Mouse (Mus musculus): ENCODE results near the gene Pgf. TPM values are rescaled to one million over a fixed set of nuclear protein-coding genes. Genes with fewer than 3 reads are reported as not detected.

Pgf gene
- polyA plus RNA-seq, 1 experiment from 2014 or later = 16.9 TPM

GRCm38 (mm10) chr12:85176846-85177523 is 605 bp downstream of the Pgf start:
- Histone ChIP-seq H3K9ac (replicated peaks; ENCODE audit: low read length) (peak overlapping the region; percentile 42), H3K4me2 (replicated peaks; ENCODE audit: low read depth, low read length) (peak overlapping the region; percentile 53), H3K4me3 (ENCODE audit: low read length) (peak overlapping the region; percentile 38), H3K36me3 (ENCODE audit: insufficient read depth, low read length) (no peaks in the 10 kb centered on the region), H3K27me3 (ENCODE audit: insufficient read depth, low read length) (no peaks in the 10 kb centered on the region), H3K9me3 (ENCODE audit: low read length) (no peaks in the 10 kb centered on the region), H3K4me1 (ENCODE audit: insufficient read depth, low read length) (peaks cover 37% of the 10 kb centered on the region), H3K27ac (ENCODE audit: low read length) (peak overlapping the region; percentile 8; the same call in 1 of the 2 replicates)
- WGBS = 2% methylated on average over 32 of the region's 32 CpGs
- ATAC-seq (ENCODE audit: low FRiP score, low TSS enrichment) = peak; percentile 36; the same call in 1 of the 2 replicates

GRCm38 (mm10) chr12:85175926-85176845 is 1.4 kb downstream of the Pgf start:
- 6% methylated on average over 11 of the region's 11 CpGs for WGBS
- peak; percentile 72 for ATAC-seq (ENCODE audit: low FRiP score, low TSS enrichment)
- H3K27ac ChIP-seq (ENCODE audit: low read length) = peak overlapping the region; percentile 8

GRCm38 (mm10) chr12:85175087-85175675 is 2.4 kb downstream of the Pgf start:
- WGBS = 31% methylated on average over 16 of the region's 16 CpGs
- H3K4me1 ChIP-seq (ENCODE audit: insufficient read depth, low read length) = peaks cover 31% of the 10 kb centered on the region
- no peaks in the 10 kb centered on the region for H3K36me3 ChIP-seq (ENCODE audit: insufficient read depth, low read length)
- H3K4me3 ChIP-seq (ENCODE audit: low read length) = peak overlapping the region; percentile 38
- no peaks in the 10 kb centered on the region for H3K27me3 ChIP-seq (ENCODE audit: insufficient read depth, low read length)
- H3K27ac ChIP-seq (ENCODE audit: low read length) = peak overlapping the region; percentile 29; the same call in 1 of the 2 replicates
- peak overlapping the region; percentile 42 for H3K9ac ChIP-seq (replicated peaks; ENCODE audit: low read length)
- no peak for ATAC-seq (ENCODE audit: low FRiP score, low TSS enrichment)
- H3K4me2 ChIP-seq (replicated peaks; ENCODE audit: low read depth, low read length) = peak overlapping the region; percentile 53
- H3K9me3 ChIP-seq (ENCODE audit: low read length) = no peaks in the 10 kb centered on the region

More at GRCm38 (mm10) chr12:85175926-85176845, 1.4 kb downstream of the Pgf start:
- peak overlapping the region; percentile 53 for H3K4me2 ChIP-seq (replicated peaks; ENCODE audit: low read depth, low read length)
- peaks cover 31% of the 10 kb centered on the region for H3K4me1 ChIP-seq (ENCODE audit: insufficient read depth, low read length)
- no peaks in the 10 kb centered on the region for H3K27me3 ChIP-seq (ENCODE audit: insufficient read depth, low read length)
- no peaks in the 10 kb centered on the region for H3K36me3 ChIP-seq (ENCODE audit: insufficient read depth, low read length)
- H3K4me3 ChIP-seq (ENCODE audit: low read length) = peak overlapping the region; percentile 38
- H3K9me3 ChIP-seq (ENCODE audit: low read length) = no peaks in the 10 kb centered on the region
- peak overlapping the region; percentile 42 for H3K9ac ChIP-seq (replicated peaks; ENCODE audit: low read length)

- 73% methylated on average over 7 of the region's 7 CpGs for WGBS
- no peak for ATAC-seq (ENCODE audit: low FRiP score, low TSS enrichment)
- H3K4me3 ChIP-seq (ENCODE audit: low read length) = no peak overlapping the region
- H3K4me2 ChIP-seq (replicated peaks; ENCODE audit: low read depth, low read length) = no peak overlapping the region
- no peaks in the 10 kb centered on the region for H3K27me3 ChIP-seq (ENCODE audit: insufficient read depth, low read length)
- H3K4me1 ChIP-seq (ENCODE audit: insufficient read depth, low read length) = peaks cover 38% of the 10 kb centered on the region
- no peaks in the 10 kb centered on the region for H3K9me3 ChIP-seq (ENCODE audit: low read length)
- no peak overlapping the region; the same call in 1 of the 2 replicates for H3K9ac ChIP-seq (replicated peaks; ENCODE audit: low read length)
- no peak overlapping the region for H3K27ac ChIP-seq (ENCODE audit: low read length)
- H3K36me3 ChIP-seq (ENCODE audit: insufficient read depth, low read length) = no peaks in the 10 kb centered on the region
Observed at GRCm38 (mm10) chr12:85174016-85174415, 3.6 kb downstream of the Pgf start.

GRCm38 (mm10) chr12:85170948-85171307 is 6.7 kb downstream of the Pgf start:
- Histone ChIP-seq H3K27me3 (ENCODE audit: insufficient read depth, low read length) (no peaks in the 10 kb centered on the region), H3K4me2 (replicated peaks; ENCODE audit: low read depth, low read length) (no peak overlapping the region), H3K27ac (ENCODE audit: low read length) (no peak overlapping the region), H3K9ac (replicated peaks; ENCODE audit: low read length) (no peak overlapping the region), H3K4me3 (ENCODE audit: low read length) (no peak overlapping the region), H3K9me3 (ENCODE audit: low read length) (no peaks in the 10 kb centered on the region), H3K4me1 (ENCODE audit: insufficient read depth, low read length) (peaks cover 18% of the 10 kb centered on the region), H3K36me3 (ENCODE audit: insufficient read depth, low read length) (no peaks in the 10 kb centered on the region)
- WGBS = 93% methylated on average over 3 of the region's 3 CpGs
- ATAC-seq (ENCODE audit: low FRiP score, low TSS enrichment) = no peak

GRCm38 (mm10) chr12:85170284-85170947 is 7.2 kb downstream of the Pgf start:
- H3K4me2 ChIP-seq (replicated peaks; ENCODE audit: low read depth, low read length) = no peak overlapping the region
- ATAC-seq (ENCODE audit: low FRiP score, low TSS enrichment) = no peak
- no peaks in the 10 kb centered on the region for H3K36me3 ChIP-seq (ENCODE audit: insufficient read depth, low read length)
- H3K27me3 ChIP-seq (ENCODE audit: insufficient read depth, low read length) = no peaks in the 10 kb centered on the region
- WGBS = 83% methylated on average over 11 of the region's 11 CpGs
- peaks cover 13% of the 10 kb centered on the region for H3K4me1 ChIP-seq (ENCODE audit: insufficient read depth, low read length)
- H3K4me3 ChIP-seq (ENCODE audit: low read length) = no peak overlapping the region
- no peak overlapping the region for H3K9ac ChIP-seq (replicated peaks; ENCODE audit: low read length)
- H3K9me3 ChIP-seq (ENCODE audit: low read length) = no peaks in the 10 kb centered on the region
- H3K27ac ChIP-seq (ENCODE audit: low read length) = no peak overlapping the region

GRCm38 (mm10) chr12:85169877-85170276 is 7.7 kb downstream of the Pgf start:
- no peak overlapping the region for H3K27ac ChIP-seq (ENCODE audit: low read length)
- H3K4me1 ChIP-seq (ENCODE audit: insufficient read depth, low read length) = peaks cover 8% of the 10 kb centered on the region; the same call in 1 of the 2 replicates
- no peak overlapping the region for H3K4me3 ChIP-seq (ENCODE audit: low read length)
- no peaks in the 10 kb centered on the region for H3K9me3 ChIP-seq (ENCODE audit: low read length)
- no peaks in the 10 kb centered on the region for H3K27me3 ChIP-seq (ENCODE audit: insufficient read depth, low read length)
- no peak for ATAC-seq (ENCODE audit: low FRiP score, low TSS enrichment)
- 0 out of 2 replicates have a peak overlapping the region, but pooled peaks have one; percentile 5 for H3K9ac ChIP-seq (replicated peaks; ENCODE audit: low read length)
- H3K4me2 ChIP-seq (replicated peaks; ENCODE audit: low read depth, low read length) = no peak overlapping the region
- H3K36me3 ChIP-seq (ENCODE audit: insufficient read depth, low read length) = no peaks in the 10 kb centered on the region
- WGBS = 76% methylated on average over 3 of the region's 3 CpGs

GRCm38 (mm10) chr12:85169117-85169858 is 8.3 kb downstream of the Pgf start:
- Histone ChIP-seq H3K36me3 (ENCODE audit: insufficient read depth, low read length) (no peaks in the 10 kb centered on the region), H3K27me3 (ENCODE audit: insufficient read depth, low read length) (no peaks in the 10 kb centered on the region), H3K4me2 (replicated peaks; ENCODE audit: low read depth, low read length) (peak overlapping the region; percentile 39), H3K9ac (replicated peaks; ENCODE audit: low read length) (peak overlapping the region; percentile 48), H3K4me3 (ENCODE audit: low read length) (0 out of 2 replicates have a peak overlapping the region, but pooled peaks have one; percentile 14), H3K4me1 (ENCODE audit: insufficient read depth, low read length) (peaks cover 7% of the 10 kb centered on the region; the same call in 1 of the 2 replicates), H3K27ac (ENCODE audit: low read length) (no peak overlapping the region), H3K9me3 (ENCODE audit: low read length) (no peaks in the 10 kb centered on the region)
- peak; percentile 50; the same call in 1 of the 2 replicates for ATAC-seq (ENCODE audit: low FRiP score, low TSS enrichment)
- 32% methylated on average over 27 of the region's 27 CpGs for WGBS

GRCm38 (mm10) chr12:85166631-85167030 is 11.0 kb downstream of the Pgf start:
- no peak overlapping the region for H3K9ac ChIP-seq (replicated peaks; ENCODE audit: low read length)
- H3K36me3 ChIP-seq (ENCODE audit: insufficient read depth, low read length) = no peaks in the 10 kb centered on the region
- H3K27me3 ChIP-seq (ENCODE audit: insufficient read depth, low read length) = no peaks in the 10 kb centered on the region
- H3K9me3 ChIP-seq (ENCODE audit: low read length) = no peaks in the 10 kb centered on the region
- no peak overlapping the region for H3K4me2 ChIP-seq (replicated peaks; ENCODE audit: low read depth, low read length)
- ATAC-seq (ENCODE audit: low FRiP score, low TSS enrichment) = no peak
- 83% methylated on average over 9 of the region's 9 CpGs for WGBS
- H3K27ac ChIP-seq (ENCODE audit: low read length) = no peak overlapping the region
- no peak overlapping the region for H3K4me3 ChIP-seq (ENCODE audit: low read length)
- peaks cover 7% of the 10 kb centered on the region; the same call in 1 of the 2 replicates for H3K4me1 ChIP-seq (ENCODE audit: insufficient read depth, low read length)
